Mouse (Mus musculus): ENCODE results near the gene Pak1. TPM values are rescaled to one million over a fixed set of nuclear protein-coding genes. Genes with fewer than 3 reads are reported as not detected.

The Pak1 gene
- 8.1 and 9.6 TPM in 2 replicates for polyA plus RNA-seq (2015; fragmentation: Nextera tagmentation; extraction: Ambion mirVana)

DNA sequence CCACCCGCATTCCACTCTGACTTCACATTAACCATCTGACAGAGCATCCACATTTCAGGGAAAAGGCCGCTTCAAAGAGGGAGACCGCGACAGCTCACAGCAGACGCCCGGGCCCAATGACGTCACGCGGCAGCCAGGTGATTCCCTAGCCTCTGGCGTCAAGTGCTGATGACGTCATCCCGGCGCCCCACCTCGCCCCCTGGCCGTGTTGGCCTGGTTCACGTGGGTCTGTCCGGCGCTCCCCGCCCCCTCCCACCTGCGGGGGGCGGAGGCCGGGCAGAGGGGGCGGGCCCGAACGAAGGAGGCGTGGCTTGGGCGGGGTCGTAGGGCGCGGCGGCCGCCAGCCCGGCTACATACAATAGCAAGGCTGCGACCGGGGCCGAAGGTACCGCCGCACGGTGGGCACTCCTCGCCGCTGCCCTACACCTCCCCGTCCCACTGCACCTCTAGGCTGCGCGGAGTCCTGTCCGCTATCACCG is at the start of gene Pak1:
Pak1 (plus strand) TSS at position 352 of the 479 bp plus-strand sequence.

DNA sequence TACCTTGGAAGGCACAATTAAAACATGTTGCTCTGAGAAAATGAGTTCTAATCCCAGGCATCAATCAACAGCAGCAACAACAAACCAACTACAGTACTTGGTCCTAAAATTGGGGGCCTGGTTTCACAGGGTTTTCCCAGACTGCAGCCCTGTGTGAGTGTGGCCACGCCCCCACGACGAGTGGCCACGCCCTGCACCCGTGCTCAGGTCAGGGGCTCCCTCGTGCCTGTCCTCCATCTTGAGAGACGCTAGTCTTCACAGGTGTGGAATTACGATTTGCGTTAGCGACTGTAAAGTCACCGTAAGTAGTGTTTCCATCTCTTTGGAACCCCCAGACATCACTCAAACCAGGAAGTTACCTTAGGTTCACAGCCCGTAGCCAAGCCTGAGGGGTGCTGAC is 131.4 kb downstream of the Pak1 start, which contains the start of gene Gdpd4:
Gdpd4 (plus strand) TSS at position 214 of the 400 bp plus-strand sequence.

Other genes starting within 250 kb of the Pak1 start
- gene Aamdc, start 209.0 kb upstream of the Pak1 start, polyA plus RNA-seq (2015; fragmentation: Nextera tagmentation; extraction: Ambion mirVana): 24.4 and 27.5 TPM in 2 replicates
- gene Rsf1, start 208.7 kb upstream of the Pak1 start, polyA plus RNA-seq (2015; fragmentation: Nextera tagmentation; extraction: Ambion mirVana): 11.3 and 11.6 TPM in 2 replicates
- 85.1 and 85.2 TPM in 2 replicates for gene Clns1a, start 91.9 kb upstream of the Pak1 start, polyA plus RNA-seq (2015; fragmentation: Nextera tagmentation; extraction: Ambion mirVana)
- gene Aqp11, start 50.3 kb upstream of the Pak1 start, polyA plus RNA-seq (2015; fragmentation: Nextera tagmentation; extraction: Ambion mirVana): 7.5 and 8.1 TPM in 2 replicates
- gene Gdpd4, start 131.4 kb downstream of the Pak1 start, polyA plus RNA-seq (2015; fragmentation: Nextera tagmentation; extraction: Ambion mirVana): not detected in 2 replicates

Measured in spleen, postnatal 0 days (tissue).